Mouse (Mus musculus) frontal cortex, adult 2 months (tissue): ENCODE results near the gene Gm14137. TPM values are rescaled to one million over a fixed set of nuclear protein-coding genes. Genes with fewer than 3 reads are reported as not detected.
A peak's percentile ranks its signal among the peaks of the same experiment; 100 is the strongest.

Source experiments
- DNase-seq, 2 experiments: peaks; one replicate each; pipeline ENCODE4 v3.0.0; 2022; ENCODE audit warnings: low spot score in 1 of 2; ENCODE audit errors: extremely low spot score in 1 of 2
- polyA plus RNA-seq: library from polyadenylated mRNA; depleted of rRNA; stranded (reverse); fragments of >200 nt; gene quantifications from 2 replicates; pipeline ENCODE4 v1.2.3, GENCODE M21; 2012

Gm14137 gene
- polyA plus RNA-seq, 1 experiment = 0.58 TPM

GRCm38 (mm10) chr2:119172446-119172845 lies 1.9 kb upstream of the Gm14137 start:
- DNase-seq = no peak

GRCm38 (mm10) chr2:119172862-119173576 lies 1.3 kb upstream of the Gm14137 start:
- DNase-seq = no peak

GRCm38 (mm10) chr2:119174866-119175265 lies 557 bp downstream of the Gm14137 start:
- DNase-seq = no peak

GRCm38 (mm10) chr2:119175614-119176013 lies 1.3 kb downstream of the Gm14137 start:
- no peak for DNase-seq

- no peak for DNase-seq
Measured at GRCm38 (mm10) chr2:119176761-119177160, 2.5 kb downstream of the Gm14137 start.

- no peak for DNase-seq
Measured at GRCm38 (mm10) chr2:119177384-119177939, 3.2 kb downstream of the Gm14137 start.

- DNase-seq = no peak
Measured at GRCm38 (mm10) chr2:119182914-119183313, 8.6 kb downstream of the Gm14137 start.

- peak; percentile 38 to 93 for DNase-seq
Measured at GRCm38 (mm10) chr2:119189029-119189710, 14.9 kb downstream of the Gm14137 start.

GRCm38 (mm10) chr2:119190969-119191368 lies 16.7 kb downstream of the Gm14137 start:
- no peak for DNase-seq

- DNase-seq = no peak
Measured at GRCm38 (mm10) chr2:119194140-119194539, 19.8 kb downstream of the Gm14137 start.

- no peak for DNase-seq
Measured at GRCm38 (mm10) chr2:119196316-119197108, 22.2 kb downstream of the Gm14137 start.

GRCm38 (mm10) chr2:119197493-119197892 lies 23.2 kb downstream of the Gm14137 start:
- DNase-seq = no peak

- DNase-seq = no peak
Measured at GRCm38 (mm10) chr2:119198049-119198448, 23.7 kb downstream of the Gm14137 start.

- DNase-seq = no peak
Measured at GRCm38 (mm10) chr2:119198934-119199333, 24.6 kb downstream of the Gm14137 start.

- no peak for DNase-seq
Measured at GRCm38 (mm10) chr2:119202914-119203453, 28.7 kb downstream of the Gm14137 start.

- no peak for DNase-seq
Measured at GRCm38 (mm10) chr2:119203871-119204460, 29.7 kb downstream of the Gm14137 start.

GRCm38 (mm10) chr2:119207961-119208343 lies 33.6 kb downstream of the Gm14137 start:
- peak in 1 of 2 experiments; percentile 12 for DNase-seq

- DNase-seq = peak; percentile 96 to 98
Measured at GRCm38 (mm10) chr2:119208344-119209175, 34.3 kb downstream of the Gm14137 start, which contains the start of the genes Zfyve19 and Dnajc17. Gene Zfyve19 (plus strand): TSS chr2:119208617. Gene Dnajc17 (minus strand): TSS chr2:119208795.

GRCm38 (mm10) chr2:119209176-119209507 lies 34.8 kb downstream of the Gm14137 start:
- no peak for DNase-seq
